Comparison of ENCODE assay signal across 8 mouse cellular contexts in genomic region chr11:109873852-109874610, GRCm38 (mm10). TPM values are rescaled to one million over a fixed set of nuclear protein-coding genes. Genes with fewer than 3 reads are reported as not detected.
DNase-seq lines count a peak whose midpoint lies in the region; ATAC-seq and TF ChIP-seq lines count a peak whose summit lies in the region.
"Had no signal": no experiment of that assay in that cellular context is flagged by ENCODE, and none has a peak within 500 bp of the region (broad histone marks: within the 10 kb centered on the region; RNA-seq: fewer than 3 reads in every experiment).

No protein-coding gene starts in this region.

- DNase-seq in MEL-GATA-1-ER (ENCODE audit: extremely low read depth, low read depth), result peak; percentile 35
- DNase-seq in embryonic facial prominence, embryonic 10.5 days (ENCODE audit: low spot score), result peak; percentile 23
- DNase-seq in heart, postnatal 10 days, result peak; percentile 64 to 70
- DNase-seq in liver, embryonic 13.5 days, result no peak
- no peak for DNase-seq in layer of hippocampus, adult 2 months (ENCODE audit: low spot score in 2 of 2)
- DNase-seq in adrenal gland, adult 2 months, result no peak
- DNase-seq in natural killer cell, adult 2 months (ENCODE audit: low spot score in 2 of 2), result no peak

- peak overlapping the region; percentile 65; the same call in 1 of the 2 replicates for H3K27ac ChIP-seq in embryonic facial prominence, embryonic 10.5 days (replicated peaks)
- H3K27ac ChIP-seq in liver, embryonic 13.5 days, result no peak overlapping the region
- no peak overlapping the region for H3K27ac ChIP-seq in layer of hippocampus, adult 2 months

- H3K4me3 ChIP-seq in embryonic facial prominence, embryonic 10.5 days, result no peak overlapping the region
- no peak overlapping the region for H3K4me3 ChIP-seq in liver, embryonic 13.5 days (replicated peaks)
- no peak overlapping the region for H3K4me3 ChIP-seq in layer of hippocampus, adult 2 months

- H3K9ac ChIP-seq in liver, embryonic 13.5 days, result no peak overlapping the region

- H3K4me2 ChIP-seq in liver, embryonic 13.5 days, result peak overlapping the region; percentile 10; the same call in 1 of the 2 replicates

- H3K4me1 ChIP-seq in embryonic facial prominence, embryonic 10.5 days, result peaks cover 7% of the 10 kb centered on the region; the same call in 1 of the 2 replicates
- H3K4me1 ChIP-seq in liver, embryonic 13.5 days (replicated peaks), result peaks cover 11% of the 10 kb centered on the region

- H3K36me3 ChIP-seq in embryonic facial prominence, embryonic 10.5 days (replicated peaks), result no peaks in the 10 kb centered on the region
- no peaks in the 10 kb centered on the region for H3K36me3 ChIP-seq in liver, embryonic 13.5 days

- no peak for TF ChIP-seq CTCF in layer of hippocampus, adult 2 months (conservative IDR thresholded peaks at IDR 0.05)

- 0 out of 2 replicates have a peak, but pooled peaks cover 4% of the 10 kb centered on the region for H3K9me3 ChIP-seq in embryonic facial prominence, embryonic 10.5 days
- H3K9me3 ChIP-seq in liver, embryonic 13.5 days (replicated peaks), result no peaks in the 10 kb centered on the region

- intact Hi-C loops in heart, postnatal 10 days (cut with DNase I), result loop anchor here (1.0 to 5.0 kb wide), 3 partner anchors 53 to 394 kb away; no protein-coding TSS in a partner anchor

- no peaks in the 10 kb centered on the region for H3K27me3 ChIP-seq in embryonic facial prominence, embryonic 10.5 days (replicated peaks; ENCODE audit: low read depth, poor library complexity, severe bottlenecking)
- H3K27me3 ChIP-seq in liver, embryonic 13.5 days, result no peaks in the 10 kb centered on the region

- ATAC-seq in liver, embryonic 13.5 days (ENCODE audit: low read depth), result no peak

- WGBS in embryonic facial prominence, embryonic 10.5 days, result 76% methylated on average over 22 of the region's 22 CpGs
- 56% methylated on average over 22 of the region's 22 CpGs for WGBS in liver, embryonic 13.5 days (ENCODE audit: insufficient replicate concordance)

RNA-seq across cellular contexts. Expression of gene 1700012B07Rik, which starts 46.2 kb away (rescaled TPM):
- polyA plus RNA-seq in embryonic facial prominence, embryonic 10.5 days (2016; fragmentation: Nextera tagmentation; extraction: Ambion mirVana), result not detected in 2 replicates
- total RNA-seq in heart, postnatal 10 days (2021), result not detected
- polyA plus RNA-seq in liver, embryonic 13.5 days (2015; fragmentation: Nextera tagmentation; extraction: Ambion mirVana), result not detected in 2 replicates
- not detected for total RNA-seq in layer of hippocampus, adult 2 months (2021)
- total RNA-seq in adrenal gland, adult 2 months (2021), result not detected
- polyA plus RNA-seq in adrenal gland, adult 2 months (2012; rRNA removed), result not detected in 2 replicates
- total RNA-seq: megakaryocyte-erythroid progenitor cell, adult 5-6 weeks had no signal

Comparison
In these comparisons a context has a peak if more than half of its experiments do, and no peak if none do; other contexts are left out.
1. DNase-seq: peak in MEL-GATA-1-ER (single experiment), embryonic facial prominence, embryonic 10.5 days (single experiment) and heart, postnatal 10 days (2 of 2); none in liver, embryonic 13.5 days (single experiment), layer of hippocampus, adult 2 months (0 of 2), adrenal gland, adult 2 months (single experiment) and natural killer cell, adult 2 months (0 of 2).